Mouse (Mus musculus) erythroblast, adult 5-6 weeks (primary cell): Measurements from ENCODE around the gene Ptgs1. TPM values are rescaled to one million over a fixed set of nuclear protein-coding genes. Genes with fewer than 3 reads are reported as not detected.

Experiments
- ATAC-seq: replicated peaks from 2 replicates; pipeline ENCODE4 v1.8.0; 2016; ENCODE audit warnings: moderate number of reproducible peaks, mild to moderate bottlenecking, moderate TSS enrichment, inconsistent platforms; ENCODE audit not compliant: poor library complexity, low FRiP score, severe bottlenecking
- total RNA-seq, 2 experiments: library from RNA; stranded (forward) in 1 of 2; stranded (reverse) in 1 of 2; fragments of 150-400 nt in 1 of 2; fragments of 200-764, 138-1000 nt in 1 of 2; gene quantifications; 2 replicates each; pipeline versions ENCODE4 v1.2.3 to v1.2.4; 2015 to 2017; ENCODE audit warnings: low replicate concordance in 2 of 2

Ptgs1 gene
- total RNA-seq, 2 experiments from 2014 or later = 13.6 to 15.0 TPM

GRCm38 (mm10) chr2:36213108-36213507 is 17.1 kb upstream of the Ptgs1 start:
- ATAC-seq = no peak

GRCm38 (mm10) chr2:36214023-36214422 is 16.2 kb upstream of the Ptgs1 start:
- ATAC-seq = peak; percentile 82

GRCm38 (mm10) chr2:36214425-36214824 is 15.8 kb upstream of the Ptgs1 start:
- 0 out of 2 replicates have a peak, but pooled peaks have one; percentile 11 for ATAC-seq

- no peak for ATAC-seq
These were observed 15.0 kb upstream of the Ptgs1 start for GRCm38 (mm10) chr2:36215203-36215739.

GRCm38 (mm10) chr2:36216546-36216945 is 13.7 kb upstream of the Ptgs1 start:
- no peak for ATAC-seq

- ATAC-seq = no peak
These were observed 13.2 kb upstream of the Ptgs1 start for GRCm38 (mm10) chr2:36216953-36217573.

GRCm38 (mm10) chr2:36217692-36218233 is 12.5 kb upstream of the Ptgs1 start:
- ATAC-seq = no peak

- ATAC-seq = no peak
These were observed 10.1 kb upstream of the Ptgs1 start for GRCm38 (mm10) chr2:36220106-36220505.

GRCm38 (mm10) chr2:36220891-36221290 is 9.3 kb upstream of the Ptgs1 start:
- no peak for ATAC-seq

- no peak for ATAC-seq
These were observed 7.9 kb upstream of the Ptgs1 start for GRCm38 (mm10) chr2:36222168-36222848.

- no peak for ATAC-seq
These were observed 6.8 kb upstream of the Ptgs1 start for GRCm38 (mm10) chr2:36223436-36223835.

- ATAC-seq = no peak
These were observed 6.1 kb upstream of the Ptgs1 start for GRCm38 (mm10) chr2:36224153-36224552.

- ATAC-seq = no peak
These were observed 5.6 kb upstream of the Ptgs1 start for GRCm38 (mm10) chr2:36224599-36224998.

GRCm38 (mm10) chr2:36230967-36231366 is 741 bp downstream of the Ptgs1 start:
- no peak for ATAC-seq

GRCm38 (mm10) chr2:36234526-36235368 is 4.5 kb downstream of the Ptgs1 start:
- no peak for ATAC-seq

- ATAC-seq = no peak
These were observed 5.7 kb downstream of the Ptgs1 start for GRCm38 (mm10) chr2:36235917-36236316.

- no peak for ATAC-seq
These were observed 6.7 kb downstream of the Ptgs1 start for GRCm38 (mm10) chr2:36236889-36237288.

GRCm38 (mm10) chr2:36237557-36237956 is 7.3 kb downstream of the Ptgs1 start:
- ATAC-seq = no peak

GRCm38 (mm10) chr2:36238467-36238866 is 8.2 kb downstream of the Ptgs1 start:
- ATAC-seq = no peak

GRCm38 (mm10) chr2:36238951-36239350 is 8.7 kb downstream of the Ptgs1 start:
- ATAC-seq = no peak
